Mouse (Mus musculus) adrenal gland, postnatal 36 days (tissue): Measurements from ENCODE around the gene Fpr3. TPM values are rescaled to one million over a fixed set of nuclear protein-coding genes. Genes with fewer than 3 reads are reported as not detected.
"Not testable (repeated sequence)": the region's sequence is repeated elsewhere in the genome, so short reads cannot be mapped to it uniquely, and the experiment has no call there.

ENCODE experiments used
- DNase-seq, 2 experiments: peaks; one replicate each; pipeline ENCODE4 v3.0.0; 2021; ENCODE audit warnings: mixed read lengths in 1 of 2
- long read RNA-seq, 2 experiments: library from polyadenylated mRNA; stranded (forward); transcript quantifications; one replicate each; pipeline ENCODE4 v2.0.0; 2021; ENCODE audit warnings: borderline sequencing depth in 2 of 2
- total RNA-seq, 2 experiments: library from RNA; stranded (reverse); gene quantifications; 2 replicates each; pipeline ENCODE4 v1.2.3; 2021

Gene Fpr3
- total RNA-seq: not detected
- long read RNA-seq, experiment 1: 0 reads
- long read RNA-seq, experiment 2: 0 reads

DNA sequence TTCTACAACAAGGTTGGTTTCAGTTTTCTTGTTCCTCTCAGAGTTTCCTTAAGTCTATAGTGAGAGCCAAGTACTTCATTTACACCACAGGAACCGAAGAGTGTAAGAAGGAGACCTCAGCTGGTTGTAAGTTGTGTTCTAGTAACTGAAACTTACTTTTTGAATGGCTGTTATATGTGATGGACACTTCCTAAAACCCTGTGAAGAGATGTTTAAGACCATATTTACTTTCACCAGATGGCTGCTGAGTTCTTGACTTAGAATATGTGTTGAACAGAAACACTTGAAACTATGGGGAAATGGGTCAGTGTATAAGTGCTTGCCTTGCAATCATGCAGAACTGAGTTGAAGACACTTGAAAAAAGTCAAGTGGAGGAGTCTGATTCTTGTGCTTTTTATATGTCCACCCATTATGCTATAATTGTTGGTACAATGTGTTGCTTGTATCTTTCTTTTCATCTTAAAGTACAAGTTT, at the start of gene Fpr3, which contains the start of gene Fpr2:
Gene Fpr3 (plus strand): TSS at position 79 of the 475 bp plus-strand sequence.
Gene Fpr2 (plus strand): TSS at position 51 of the 475 bp plus-strand sequence.
- DNase-seq: no peak

DNA sequence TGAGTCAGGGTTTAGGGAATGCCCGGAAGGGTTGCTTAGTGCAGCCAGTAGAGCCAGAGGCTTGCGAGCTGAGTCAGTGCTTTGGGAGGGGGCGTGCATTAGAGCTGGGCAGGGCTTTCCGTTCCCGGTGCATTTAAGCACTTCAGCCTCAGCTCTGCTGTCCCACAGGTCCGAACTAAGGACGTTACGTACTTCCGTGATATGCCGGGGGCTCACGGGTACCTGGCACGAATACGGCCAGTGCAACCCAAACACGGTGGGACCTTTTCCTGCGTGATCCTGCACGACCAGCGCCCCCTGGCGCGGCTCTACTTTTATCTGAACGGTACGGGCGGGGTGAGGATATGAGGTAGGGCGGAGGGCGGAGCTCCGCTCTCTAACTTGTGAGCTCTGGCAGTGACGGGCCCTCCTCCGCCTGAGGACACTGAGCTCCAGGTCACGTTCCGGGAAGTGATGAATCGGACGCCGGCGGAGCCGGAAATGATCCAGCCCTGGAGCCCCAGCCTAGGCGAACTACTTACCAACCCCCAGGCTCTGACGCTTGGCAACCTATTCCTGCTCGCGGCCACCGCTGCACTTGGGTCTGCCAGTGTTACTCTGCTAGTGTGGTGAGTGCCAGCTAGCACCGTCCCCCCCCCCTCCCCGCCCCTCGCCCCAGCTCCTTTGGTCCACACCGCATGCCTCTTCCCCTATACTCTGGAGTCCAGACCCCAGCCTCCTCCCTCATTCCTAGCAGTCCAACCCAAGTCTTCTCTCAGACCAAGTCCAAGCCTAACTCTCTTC, 49.5 kb upstream of the Fpr3 start:
- DNase-seq: peak; percentile 97

DNA sequence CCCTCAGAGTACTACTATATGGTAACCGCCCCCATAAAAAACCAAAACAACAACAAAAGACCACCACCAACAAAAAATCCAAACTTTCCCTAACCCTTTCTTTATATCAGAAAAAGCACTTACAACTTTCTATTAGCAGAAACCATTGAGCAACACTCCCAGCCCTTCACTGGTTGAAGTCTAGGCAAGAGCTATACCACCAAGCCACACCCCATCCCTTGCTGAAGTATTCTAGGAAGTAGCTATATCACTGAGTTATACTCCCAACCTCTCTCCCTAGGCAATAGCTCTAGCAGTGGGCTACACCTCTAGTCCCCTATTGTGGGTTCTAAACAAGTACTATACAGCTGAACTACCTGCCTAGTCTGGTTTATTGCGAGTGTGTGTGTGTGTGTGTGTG, 48.4 kb upstream of the Fpr3 start:
- DNase-seq: no peak

DNA sequence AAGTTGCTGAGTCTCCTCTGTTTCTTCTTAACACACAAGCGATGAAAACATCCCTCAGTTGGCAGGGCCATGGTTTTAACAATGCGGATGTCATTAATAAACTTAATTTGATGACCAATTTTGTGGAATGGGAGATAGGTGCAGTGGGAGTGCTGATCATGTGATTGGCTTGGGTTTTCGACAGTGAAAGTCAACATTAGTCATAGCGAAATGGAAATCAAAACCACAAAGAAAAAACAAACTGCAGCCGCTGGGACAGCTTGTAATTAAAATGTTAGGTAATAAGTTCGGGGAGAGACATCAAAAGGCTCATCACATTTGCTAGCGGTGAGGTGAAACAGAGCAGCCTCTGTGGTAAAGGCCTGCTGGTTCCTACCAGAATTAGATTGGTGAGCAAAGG, 46.9 kb upstream of the Fpr3 start:
- no peak for DNase-seq

DNA sequence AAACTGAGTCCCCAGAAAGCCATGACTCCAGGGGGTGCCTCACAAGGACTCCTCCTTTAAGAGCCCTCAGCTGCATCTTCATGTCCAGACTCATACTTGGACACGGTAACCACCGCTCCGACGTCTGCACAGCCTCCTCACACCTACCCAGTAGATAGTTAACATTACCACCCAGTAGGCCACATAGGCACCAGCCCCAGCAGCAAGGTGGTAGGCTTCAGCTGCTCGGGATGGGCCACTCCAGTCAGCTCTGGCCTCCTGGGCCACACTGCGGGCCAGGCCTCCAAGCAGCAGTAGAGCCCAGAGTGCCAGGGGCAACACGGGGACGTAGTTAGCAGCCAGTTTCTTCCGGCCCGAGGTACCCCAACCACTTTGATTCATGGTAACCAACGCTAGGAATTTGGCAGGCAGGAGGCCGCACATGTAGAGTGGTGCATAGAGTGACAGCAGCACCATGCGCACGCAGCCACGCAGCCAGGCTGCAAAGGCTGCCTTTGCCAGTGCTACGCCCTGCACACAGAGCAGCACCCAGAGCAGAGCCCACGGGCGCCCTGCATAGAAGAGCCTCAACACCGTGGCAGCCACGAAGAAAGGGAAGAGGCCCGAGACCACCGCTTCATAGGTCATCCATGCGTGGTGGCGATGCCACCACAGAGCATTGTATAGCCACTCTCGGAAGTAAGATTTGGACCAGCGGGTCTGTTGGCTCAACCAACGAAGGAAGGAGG, 44.0 kb upstream of the Fpr3 start:
- no peak for DNase-seq

DNA sequence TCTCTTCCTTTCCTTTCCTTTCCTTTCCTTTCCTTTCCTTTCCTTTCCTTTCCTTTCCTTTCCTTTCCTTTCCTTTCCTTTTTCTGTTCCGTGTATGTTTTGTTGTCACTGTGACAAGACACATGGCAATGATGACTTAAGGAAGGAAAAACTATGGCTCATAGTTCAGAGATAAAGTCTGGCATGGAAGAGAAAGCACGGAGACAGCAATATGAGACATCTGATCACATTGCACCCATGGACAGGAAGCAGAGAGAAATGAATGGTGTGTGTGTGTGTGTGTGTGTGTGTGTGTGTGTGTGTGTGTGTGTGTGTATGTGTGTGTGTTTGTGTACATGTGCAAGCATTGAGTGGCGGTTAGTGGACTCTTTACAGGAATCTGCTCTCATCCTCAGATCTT, 43.0 kb upstream of the Fpr3 start:
- not testable (repeated sequence) for DNase-seq

DNA sequence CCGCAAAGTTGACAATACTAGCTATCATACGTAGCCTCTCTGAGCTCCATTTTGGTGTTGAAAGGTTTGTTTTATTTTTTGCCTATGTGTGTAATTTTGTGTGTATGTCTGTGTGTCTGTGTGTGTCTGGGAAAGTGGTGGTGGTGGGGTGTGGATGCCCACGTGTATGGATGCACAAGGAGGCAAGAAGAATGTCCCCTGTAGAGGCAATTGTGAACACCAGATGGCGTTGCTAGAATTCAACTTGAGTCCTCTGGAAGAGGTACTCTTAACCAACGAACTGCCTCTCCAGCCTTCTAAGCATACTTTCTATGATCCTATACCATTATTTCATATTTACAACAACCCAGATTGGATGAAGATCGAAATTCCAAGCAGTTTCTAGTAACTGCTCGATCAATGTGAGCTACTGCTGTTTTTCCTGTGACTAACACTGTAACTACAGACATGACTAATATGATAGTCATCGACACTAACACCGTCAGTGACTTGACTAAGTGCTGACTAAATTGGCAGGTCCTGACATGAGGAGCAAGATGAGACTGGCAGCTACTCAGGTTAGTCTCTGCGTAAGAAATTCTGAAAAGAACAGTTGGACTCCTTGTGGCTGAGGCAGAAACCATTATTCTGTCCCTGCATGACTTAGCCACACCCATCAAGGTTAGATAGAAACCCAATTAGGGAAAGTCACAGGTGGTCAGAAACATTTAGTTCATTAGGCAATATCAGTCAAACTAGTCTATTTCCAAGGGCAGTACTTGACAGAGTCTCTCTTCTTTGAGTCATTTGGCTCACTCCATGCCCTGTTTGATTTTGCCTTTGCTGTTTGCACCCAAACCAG, 42.2 kb upstream of the Fpr3 start:
- no peak for DNase-seq

DNA sequence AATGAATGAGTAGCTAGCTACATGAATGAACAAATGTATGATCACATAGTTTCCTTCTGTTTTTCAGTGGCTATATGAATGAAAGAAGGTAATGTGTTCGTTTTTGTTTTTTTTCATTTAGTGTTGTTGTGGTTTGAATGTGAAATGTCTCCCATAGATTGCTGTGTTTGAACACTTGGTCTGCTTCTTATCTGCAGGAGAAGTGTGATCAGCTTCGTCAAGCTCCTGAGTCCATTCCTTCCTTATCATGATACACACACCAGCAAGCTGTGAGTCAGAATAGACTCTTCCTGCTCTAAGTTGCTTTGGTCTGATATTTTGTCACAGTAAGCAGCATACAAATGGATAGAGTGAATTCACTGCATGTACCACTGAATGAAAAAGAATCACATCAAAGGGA, 38.7 kb upstream of the Fpr3 start:
- no peak for DNase-seq

DNA sequence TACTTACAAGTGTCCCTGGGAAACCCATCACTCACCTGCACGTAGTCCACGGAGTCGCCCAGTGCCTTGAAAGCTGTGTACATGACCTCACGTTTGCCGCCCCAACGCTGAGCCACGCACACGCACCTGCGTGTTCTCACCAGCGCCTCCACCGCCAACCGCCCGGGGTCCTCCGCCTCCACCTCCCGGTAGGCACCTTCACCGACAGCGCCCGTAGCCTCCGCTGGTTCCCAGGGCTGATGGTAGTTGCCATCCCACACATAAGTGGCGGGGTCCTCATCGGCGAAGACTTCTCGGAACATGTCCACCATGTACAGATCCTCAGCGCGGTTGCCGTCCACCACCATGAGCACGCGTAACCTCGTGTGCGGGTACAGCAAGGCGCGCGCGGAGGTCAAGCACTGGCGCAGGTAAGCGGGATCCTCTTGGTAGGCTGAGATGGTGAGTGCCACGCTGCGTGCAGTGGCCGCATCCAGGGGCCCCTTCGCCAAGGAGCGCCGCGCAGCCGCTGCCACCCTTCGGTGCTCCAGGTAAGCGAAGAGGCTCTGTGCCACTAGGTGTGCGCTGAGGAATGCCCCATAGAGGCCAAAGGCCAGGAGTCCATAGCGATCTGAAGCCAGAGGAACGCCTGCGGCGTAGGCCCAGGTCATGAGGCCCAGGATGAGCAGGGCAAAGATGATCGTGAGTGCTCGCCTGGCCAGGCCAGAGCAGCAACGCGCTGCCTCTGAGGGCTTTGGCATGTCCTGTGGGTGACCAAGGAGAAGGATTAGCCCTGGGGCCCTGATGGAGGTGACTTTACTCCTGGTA, 37.5 kb upstream of the Fpr3 start:
- no peak for DNase-seq

DNA sequence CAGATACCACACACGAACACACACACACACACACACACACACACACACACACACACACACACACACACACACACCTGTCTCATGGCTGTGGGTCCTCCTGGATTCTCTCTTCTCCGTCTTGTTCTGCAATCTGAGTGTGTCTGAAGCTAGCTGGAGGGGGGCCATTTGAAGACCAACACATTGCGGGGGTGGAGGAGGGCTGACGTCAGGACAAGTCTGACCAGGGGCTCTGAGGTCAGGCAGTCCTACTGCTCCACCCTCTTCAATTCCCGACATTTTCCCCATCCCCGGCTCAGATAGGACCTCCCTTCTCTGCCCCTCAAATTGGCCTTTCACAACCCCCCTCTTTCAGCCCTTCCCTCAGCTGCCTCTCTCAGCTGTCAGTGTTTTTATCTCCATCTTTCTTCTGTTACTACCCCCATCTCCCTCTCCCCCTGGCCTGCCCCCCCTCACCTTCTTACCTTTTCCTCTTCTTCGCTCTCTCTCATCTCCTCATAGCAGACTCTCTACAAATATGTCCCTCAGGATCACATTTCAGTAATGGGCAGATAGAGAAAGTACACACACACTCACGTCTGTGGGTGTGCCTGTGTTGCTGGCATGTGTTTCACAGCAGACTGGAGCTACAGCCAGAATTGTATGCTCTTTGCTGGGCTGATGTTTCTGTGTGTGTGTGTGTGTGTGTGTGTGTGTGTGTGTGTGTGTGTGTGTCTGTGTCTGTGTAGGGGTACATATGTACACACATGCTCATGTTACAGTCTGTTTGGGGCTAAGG, 32.4 kb upstream of the Fpr3 start, which contains the start of gene Has1:
Gene Has1 (minus strand): TSS at position 142 of the 775 bp plus-strand sequence.
- DNase-seq: no peak

DNA sequence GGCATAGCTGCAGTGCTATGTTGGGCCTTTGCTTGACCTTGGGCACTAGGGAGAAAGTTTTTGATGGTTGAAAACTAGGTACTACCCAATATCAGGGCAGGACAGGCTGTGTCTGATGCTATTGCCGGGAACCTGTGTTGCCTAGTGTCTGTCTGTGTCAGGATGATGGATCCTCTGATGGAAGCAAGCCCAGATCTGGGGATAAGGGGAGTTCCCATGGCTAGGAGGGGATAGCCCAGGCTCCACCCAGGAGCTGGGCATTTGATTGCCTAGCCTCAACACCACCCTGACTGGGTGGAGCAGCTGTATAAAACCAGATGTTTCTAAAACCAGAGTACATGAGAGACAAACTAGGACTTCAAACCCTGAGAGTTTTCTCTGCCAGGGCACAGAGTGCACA, 31.0 kb upstream of the Fpr3 start:
- DNase-seq: no peak

DNA sequence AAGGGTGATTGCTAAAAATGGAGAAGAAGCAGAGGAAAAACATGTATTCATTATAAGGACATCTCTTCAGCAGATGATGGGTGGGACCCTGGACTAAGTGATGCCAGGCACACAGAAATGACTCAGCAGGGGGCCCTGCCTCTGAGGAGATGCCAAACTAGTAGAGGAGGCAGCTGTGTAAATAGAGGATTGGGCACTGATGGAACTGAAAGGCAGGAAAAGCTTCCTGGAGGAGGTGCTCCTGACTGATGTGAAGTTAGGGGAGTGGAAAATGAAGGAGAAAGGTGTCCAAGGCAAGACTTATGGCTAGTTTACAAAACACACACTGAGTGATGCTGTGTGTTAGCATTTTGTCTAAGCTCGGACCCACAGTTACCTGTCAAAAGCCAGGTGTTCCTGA, 30.2 kb upstream of the Fpr3 start:
- DNase-seq: no peak

DNA sequence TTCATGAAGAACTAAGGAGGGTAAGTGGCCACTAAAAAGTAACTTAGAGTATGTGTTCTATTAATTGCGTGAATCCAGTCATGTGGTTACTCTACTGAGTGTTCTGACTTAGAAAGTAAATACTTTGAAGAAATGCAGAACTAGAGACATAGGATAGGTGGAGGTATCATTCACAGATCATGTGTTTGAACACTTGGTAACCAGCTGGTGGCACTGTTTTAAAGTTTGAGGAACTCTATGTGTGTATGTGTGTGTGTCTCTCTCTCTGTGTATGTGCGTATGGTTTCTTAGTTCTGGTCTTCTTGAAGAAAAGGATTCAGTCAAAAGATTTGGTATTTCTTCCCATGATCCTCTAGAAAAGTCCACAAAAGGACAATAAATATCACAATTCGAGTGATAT, 27.5 kb upstream of the Fpr3 start:
- DNase-seq: no peak

DNA sequence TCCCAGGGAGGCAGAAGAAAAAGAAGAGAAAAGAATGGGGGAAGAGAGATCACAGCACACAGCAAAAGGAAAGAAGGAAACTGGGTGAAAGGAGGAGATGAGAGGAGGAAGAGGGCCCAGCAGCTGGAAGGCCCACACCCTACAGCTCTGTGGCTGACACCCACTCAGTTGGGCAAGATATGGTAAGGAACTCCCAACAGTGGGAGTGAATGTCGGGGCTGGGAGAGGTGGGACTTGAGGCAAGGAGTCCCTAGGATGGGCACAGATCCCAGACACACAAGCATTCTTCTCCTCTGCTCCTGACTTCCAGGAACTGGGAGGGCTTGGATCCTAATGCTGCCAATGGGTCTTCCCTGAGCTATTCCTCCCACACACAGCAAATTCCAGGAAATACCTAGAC, 25.3 kb upstream of the Fpr3 start:
- DNase-seq: no peak

DNA sequence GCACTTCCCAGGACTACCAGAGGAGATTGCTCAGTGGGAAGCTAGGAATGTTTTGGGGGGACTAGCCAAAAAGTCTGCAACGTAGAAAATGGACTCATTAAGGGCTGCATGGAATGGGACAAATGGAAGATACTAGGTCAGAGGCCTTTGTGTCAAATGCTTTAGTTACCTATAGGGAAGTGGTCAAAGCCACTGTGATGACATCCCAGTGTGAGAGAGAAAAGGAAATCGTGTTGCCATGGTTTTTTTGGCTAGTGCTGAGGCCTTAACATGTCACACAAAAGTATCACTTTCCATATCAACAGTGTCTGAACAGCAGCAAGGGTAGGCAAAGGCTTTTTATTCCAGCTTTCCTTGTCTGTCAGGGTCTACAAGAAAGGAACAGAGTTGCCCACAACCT, 22.5 kb upstream of the Fpr3 start:
- no peak for DNase-seq

DNA sequence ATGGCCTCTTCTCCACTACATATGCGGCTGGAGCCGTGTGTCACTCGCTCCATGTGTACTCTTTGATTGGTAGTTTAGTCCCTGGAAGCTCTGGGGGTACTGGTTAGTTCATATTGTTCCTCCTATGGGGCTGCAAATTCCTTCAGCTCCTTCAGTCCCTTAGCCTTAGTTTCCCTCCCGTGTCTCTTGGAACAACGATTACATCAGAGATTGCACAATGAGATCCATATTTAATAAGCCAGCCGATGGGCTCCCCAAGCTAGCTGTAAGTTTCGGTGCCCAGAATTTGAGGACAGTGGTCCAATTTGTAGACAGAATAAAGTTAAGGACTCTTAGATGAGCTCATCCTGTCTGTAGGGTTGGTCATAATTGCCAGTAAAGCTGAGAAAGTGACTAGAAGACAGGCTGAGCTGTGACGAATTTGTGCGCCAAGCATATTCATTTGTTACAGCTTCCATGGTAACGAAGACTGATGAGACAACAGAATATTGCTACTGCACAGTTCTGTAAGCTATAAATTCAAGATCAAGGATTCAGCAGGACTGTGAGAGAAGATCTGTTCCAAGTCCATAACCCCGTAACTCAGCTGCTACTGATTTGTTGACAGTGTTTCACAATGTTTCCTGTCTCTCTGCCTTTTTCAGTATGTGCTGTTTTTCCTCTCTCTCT, 20.7 kb upstream of the Fpr3 start:
- peak in 1 of 2 experiments; percentile 13 for DNase-seq

DNA sequence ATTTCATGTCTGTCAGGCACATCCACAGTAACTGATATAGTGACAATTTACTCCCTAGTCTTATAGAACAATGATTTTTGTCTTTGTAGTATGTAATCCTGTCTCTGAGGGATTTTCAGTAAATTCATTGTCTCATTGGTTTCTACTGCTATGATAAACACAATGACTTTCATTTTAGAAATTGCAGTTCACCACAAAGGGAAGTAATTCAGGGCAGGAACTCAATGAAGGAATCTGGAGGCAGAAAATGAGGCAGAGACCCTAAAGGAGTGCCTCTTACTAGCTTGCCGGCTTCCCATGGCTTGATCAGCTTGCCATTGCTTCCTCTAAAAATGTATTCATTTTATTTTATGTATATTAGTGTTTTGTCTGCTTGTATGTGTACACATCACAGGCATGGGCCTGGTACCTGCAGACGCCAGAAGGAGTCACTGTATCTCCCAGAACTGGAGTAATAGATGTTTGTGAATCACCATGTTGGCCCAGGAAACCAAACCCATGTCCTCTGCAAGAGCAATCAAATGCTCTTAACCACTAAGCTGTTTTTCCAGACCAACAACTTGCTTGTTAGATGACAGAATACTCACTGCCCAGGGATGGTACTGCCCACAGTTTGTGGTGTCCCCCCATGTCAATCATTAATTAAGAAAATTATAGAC, 16.6 kb upstream of the Fpr3 start:
- no peak for DNase-seq

DNA sequence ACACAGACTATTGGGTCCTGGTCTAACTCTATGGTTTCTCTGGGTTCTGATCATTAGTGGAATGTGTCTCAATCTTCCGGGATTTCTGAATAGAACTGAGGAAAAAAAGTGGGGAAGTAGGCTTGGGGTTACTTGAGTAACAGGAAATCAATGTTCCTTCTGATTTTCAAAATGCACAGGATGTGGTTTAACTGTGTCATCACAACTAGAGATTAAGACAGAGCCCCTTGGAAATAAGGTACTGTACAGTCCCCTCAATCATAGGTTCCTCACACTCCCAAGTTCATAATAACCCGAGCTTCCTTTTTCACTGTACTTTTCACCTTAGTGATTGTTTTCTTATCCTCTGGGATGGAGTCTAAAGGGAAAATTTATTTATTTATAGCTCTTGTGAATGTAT, 16.0 kb upstream of the Fpr3 start:
- no peak for DNase-seq

DNA sequence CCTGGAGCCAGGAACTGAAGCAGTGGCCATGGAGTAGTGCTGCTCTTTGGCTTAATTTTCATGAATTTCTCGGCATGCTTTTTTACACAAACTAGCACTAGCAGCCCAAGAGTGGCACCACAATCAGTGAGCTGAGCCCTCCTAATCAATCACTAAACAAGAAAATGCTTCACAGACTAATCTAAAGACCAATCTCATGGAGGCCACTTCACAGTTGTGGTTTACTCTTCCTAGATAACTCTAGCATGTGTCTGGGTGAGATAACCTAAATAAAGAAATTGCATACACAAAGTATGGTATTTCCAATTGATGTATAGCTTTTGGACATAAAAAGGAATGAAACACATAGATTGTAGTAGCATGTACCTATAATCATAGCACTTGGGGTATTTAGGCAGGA, 8.3 kb upstream of the Fpr3 start:
- no peak for DNase-seq

DNA sequence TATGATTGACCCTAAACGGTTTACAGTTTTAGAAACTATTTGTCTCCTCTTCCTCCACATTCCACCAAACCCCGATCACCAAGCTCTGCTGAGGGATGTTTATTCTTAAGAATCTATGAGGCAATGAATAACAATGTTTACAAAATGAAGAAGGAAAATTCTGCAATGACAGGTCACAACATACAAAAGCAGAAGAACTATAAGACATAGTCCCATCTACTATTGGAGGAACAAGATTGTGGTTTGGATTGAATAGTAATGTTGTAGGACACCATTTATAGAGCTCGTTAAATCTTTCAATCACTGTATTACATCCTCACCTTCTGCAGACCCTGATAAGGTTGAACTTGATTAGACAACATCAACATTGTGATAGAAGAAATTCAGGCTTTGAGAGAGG, 5.0 kb upstream of the Fpr3 start:
- DNase-seq: no peak
